Mouse (Mus musculus) erythroblast, embryonic 14.5 days (primary cell): ENCODE data around the gene Naa16. TPM values are rescaled to one million over a fixed set of nuclear protein-coding genes. Genes with fewer than 3 reads are reported as not detected.
"Not testable (repeated sequence)": the region's sequence is repeated elsewhere in the genome, so short reads cannot be mapped to it uniquely, and the experiment has no call there.

Source experiments
- H3K27me3 ChIP-seq: 2 replicates; pipeline ENCODE4 v1.6.1; 2012; ENCODE audit warnings: inconsistent platforms; ENCODE audit not compliant: control insufficient read depth
- H3K36me3 ChIP-seq: 2 replicates; pipeline ENCODE4 v1.6.1; 2012; ENCODE audit warnings: mild to moderate bottlenecking, inconsistent platforms; ENCODE audit not compliant: control insufficient read depth
- H3K4me1 ChIP-seq: 2 replicates; pipeline ENCODE4 v1.6.1; 2012; ENCODE audit warnings: inconsistent platforms; ENCODE audit not compliant: control insufficient read depth
- H3K4me3 ChIP-seq: replicated peaks from 2 replicates; pipeline ENCODE3; 2012; ENCODE audit warnings: moderate library complexity, mild to moderate bottlenecking, inconsistent platforms
- H3K9me3 ChIP-seq: 2 replicates; pipeline ENCODE4 v1.6.1; 2012; ENCODE audit warnings: low read length, inconsistent platforms, mixed read lengths; ENCODE audit not compliant: control insufficient read depth
- GATA1 ChIP-seq: IDR thresholded peaks from 2 replicates; pipeline ENCODE4 v1.6.1; 2012; ENCODE audit warnings: low read length, inconsistent platforms, mixed read lengths
- TAL1 ChIP-seq: IDR thresholded peaks from 3 replicates; pipeline ENCODE4 v1.6.1; 2012; ENCODE audit warnings: low read length, inconsistent platforms, mixed read lengths
- polyA plus RNA-seq: library from polyadenylated mRNA; stranded (reverse); fragments of >175 nt; gene quantifications from 2 replicates; pipeline ENCODE4 v1.2.3, GENCODE M21; 2012

Naa16 gene
- 1.8 TPM in 2 replicates for polyA plus RNA-seq

DNA sequence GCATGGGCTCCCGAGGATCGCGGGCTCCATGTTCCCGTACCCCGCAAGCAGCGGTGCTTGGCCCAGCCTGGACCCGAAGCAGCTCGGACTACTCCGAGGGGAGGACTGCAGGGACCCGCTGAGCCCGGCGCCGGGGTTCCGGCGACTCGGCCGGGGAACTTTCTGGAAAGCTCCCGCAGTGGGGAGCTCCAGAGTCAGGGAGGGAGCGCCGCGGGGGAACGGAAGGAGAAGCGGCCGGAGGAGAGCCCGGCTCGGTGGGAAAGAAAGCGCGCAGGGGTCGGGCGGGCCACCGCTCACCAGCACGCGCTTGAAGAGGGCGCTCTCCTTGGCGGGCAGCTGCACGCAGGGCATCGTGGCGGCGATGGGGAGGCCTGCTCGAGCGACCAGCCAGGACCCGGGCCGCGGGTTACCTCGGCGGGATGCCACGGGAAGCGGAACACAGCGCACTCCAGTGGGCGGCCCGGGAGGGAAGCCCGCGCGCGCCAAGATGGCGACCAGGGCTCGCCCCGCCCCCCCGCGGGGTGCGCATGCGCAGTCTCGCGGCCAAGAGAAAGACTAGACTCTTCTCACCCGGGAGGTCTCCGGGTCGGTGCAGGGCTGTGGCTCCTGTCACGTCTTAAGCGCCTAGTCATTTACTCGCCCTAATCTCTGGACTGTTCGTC is at the start of gene Naa16:
Gene Naa16, minus strand, starts transcription at position 514 of the 662 bp plus-strand sequence.
- Histone ChIP-seq H3K27me3 (no peaks in the 10 kb centered on the region), H3K4me1 (peaks cover 40% of the 10 kb centered on the region), H3K9me3 (no peaks in the 10 kb centered on the region), H3K36me3 (peaks cover 32% of the 10 kb centered on the region), H3K4me3 (peak within 1 kb of the TSS; percentile 100)
- TF ChIP-seq TAL1 (no peak), GATA1 (no peak)

DNA sequence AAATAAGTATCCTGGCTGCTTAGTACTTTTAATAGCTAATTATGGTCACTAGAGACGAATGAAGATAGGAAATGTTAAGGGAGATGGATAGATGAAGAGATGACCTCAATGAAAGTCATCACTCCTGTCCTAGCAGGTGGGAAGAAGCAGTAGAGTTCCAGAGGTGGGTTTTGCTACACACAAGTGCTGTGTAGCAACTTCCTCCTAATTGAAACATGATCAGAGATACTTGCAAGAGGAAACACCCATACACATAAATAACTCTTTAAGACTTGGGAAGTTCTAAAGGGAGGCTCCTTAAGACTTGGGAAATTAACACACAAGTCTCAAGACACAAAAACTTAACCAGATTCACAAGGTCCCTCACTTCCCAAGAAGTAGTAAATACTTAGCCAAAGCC is 43.5 kb upstream of the Naa16 start:
- peaks cover 2% of the 10 kb centered on the region; the same call in 1 of the 2 replicates for H3K4me1 ChIP-seq
- TF ChIP-seq GATA1 = no peak
- TF ChIP-seq TAL1 = no peak
- no peaks in the 10 kb centered on the region for H3K9me3 ChIP-seq

DNA sequence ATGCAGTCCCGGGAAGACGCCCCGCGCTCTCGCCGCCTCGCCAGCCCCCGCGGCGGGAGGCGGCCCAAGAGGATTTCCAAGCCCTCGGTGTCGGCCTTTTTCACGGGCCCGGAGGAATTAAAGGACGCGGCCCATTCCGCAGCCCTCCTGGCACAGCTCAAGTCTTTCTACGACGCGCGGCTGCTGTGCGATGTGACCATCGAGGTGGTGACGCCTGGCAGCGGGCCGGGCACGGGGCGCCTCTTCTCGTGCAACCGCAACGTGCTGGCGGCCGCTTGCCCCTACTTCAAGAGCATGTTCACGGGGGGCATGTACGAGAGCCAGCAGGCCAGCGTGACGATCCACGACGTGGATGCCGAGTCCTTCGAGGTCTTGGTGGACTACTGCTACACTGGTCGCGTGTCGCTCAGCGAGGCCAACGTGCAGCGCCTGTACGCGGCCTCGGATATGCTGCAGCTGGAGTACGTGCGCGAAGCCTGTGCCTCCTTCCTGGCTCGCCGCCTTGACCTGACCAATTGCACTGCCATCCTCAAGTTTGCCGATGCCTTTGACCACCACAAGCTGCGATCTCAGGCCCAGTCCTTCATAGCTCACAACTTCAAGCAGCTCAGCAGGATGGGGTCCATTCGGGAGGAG is 36.3 kb upstream of the Naa16 start:
- not testable (repeated sequence) for H3K27me3 ChIP-seq, H3K9me3 ChIP-seq
- Histone ChIP-seq H3K4me3 (peak overlapping the region; percentile 80), H3K4me1 (peaks cover 21% of the 10 kb centered on the region), H3K36me3 (peaks cover 12% of the 10 kb centered on the region)

More for the DNA sequence above, 43.5 kb upstream of the Naa16 start:
- no peaks in the 10 kb centered on the region for H3K36me3 ChIP-seq
- no peak overlapping the region for H3K4me3 ChIP-seq
- H3K27me3 ChIP-seq = no peaks in the 10 kb centered on the region

DNA sequence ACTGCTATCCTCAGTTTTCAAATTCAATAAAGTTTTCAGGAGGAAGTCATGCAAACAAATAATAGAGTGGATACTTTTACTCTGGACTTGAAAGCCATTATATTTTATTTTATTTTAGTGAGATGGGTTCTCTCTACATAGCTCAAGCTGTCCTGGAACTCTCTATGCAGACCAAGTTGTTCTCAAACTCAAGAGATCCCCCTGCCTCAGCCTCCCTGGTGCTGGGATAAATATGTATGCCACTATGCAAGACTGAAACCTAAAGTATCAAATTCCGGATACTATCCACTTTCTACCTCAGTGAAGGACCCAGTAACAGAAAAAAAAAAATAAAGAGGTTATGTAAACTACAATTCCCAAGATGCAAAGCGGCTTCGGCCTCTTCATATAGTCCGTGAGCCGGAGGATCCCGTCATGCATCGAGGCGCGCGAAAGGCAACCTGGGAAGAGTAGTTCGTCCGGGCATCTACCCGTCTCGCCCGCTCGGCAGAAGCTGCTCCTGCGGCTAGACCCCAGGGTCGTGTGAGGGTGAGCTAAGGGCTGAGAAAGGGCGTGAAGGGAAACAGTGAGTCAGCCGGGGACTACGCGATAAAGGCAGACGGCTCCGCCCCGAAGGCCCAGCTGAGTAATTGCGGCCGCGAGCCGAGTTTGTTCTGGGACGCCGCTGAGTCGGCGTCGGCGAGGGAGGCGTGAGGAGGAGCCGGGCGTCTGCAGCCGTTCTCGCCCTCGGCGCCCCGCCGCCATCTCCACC is 35.6 kb upstream of the Naa16 start, which contains the start of gene Kbtbd7:
Gene Kbtbd7, plus strand, starts transcription at position 533 of the 751 bp plus-strand sequence.
- Histone ChIP-seq H3K4me1 (peaks cover 19% of the 10 kb centered on the region), H3K9me3 (peaks cover 7% of the 10 kb centered on the region), H3K4me3 (peak within 1 kb of the TSS; percentile 80), H3K27me3 (no peaks in the 10 kb centered on the region), H3K36me3 (peaks cover 12% of the 10 kb centered on the region)
- TF ChIP-seq TAL1 = no peak
- TF ChIP-seq GATA1 = no peak

DNA sequence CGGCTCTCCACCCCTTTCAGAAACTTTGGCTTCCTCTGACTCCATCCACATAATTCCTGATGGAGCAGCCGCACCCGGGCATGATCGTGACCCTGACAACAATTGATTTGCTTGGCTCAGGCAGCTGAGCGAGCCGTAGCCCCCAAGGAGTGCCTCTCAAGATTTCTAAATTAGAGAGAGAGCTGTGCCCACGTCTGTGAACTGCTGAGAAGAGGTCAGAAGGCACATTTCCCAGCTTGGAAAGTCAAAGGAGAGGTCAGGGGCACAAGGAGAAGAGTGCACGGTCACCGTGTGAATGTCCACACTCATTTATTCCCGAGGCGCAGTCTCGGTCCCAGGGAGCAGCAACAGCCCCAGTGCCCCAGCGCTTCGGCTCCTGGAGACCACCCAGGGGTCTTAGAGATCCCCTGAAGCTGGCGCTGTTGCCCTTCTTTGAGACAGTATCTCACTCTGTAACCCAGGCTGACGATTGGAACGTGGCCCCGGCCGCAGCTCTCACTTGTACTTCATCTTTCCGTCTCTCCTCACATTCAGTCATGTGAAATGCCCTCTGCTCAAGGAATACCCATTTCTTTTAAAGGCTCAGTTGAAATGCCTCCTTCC is 29.6 kb upstream of the Naa16 start:
- no peaks in the 10 kb centered on the region for H3K27me3 ChIP-seq
- H3K4me3 ChIP-seq = no peak overlapping the region
- H3K9me3 ChIP-seq = no peaks in the 10 kb centered on the region
- H3K4me1 ChIP-seq = no peaks in the 10 kb centered on the region
- H3K36me3 ChIP-seq = peaks cover 5% of the 10 kb centered on the region
- TF ChIP-seq GATA1 = no peak

DNA sequence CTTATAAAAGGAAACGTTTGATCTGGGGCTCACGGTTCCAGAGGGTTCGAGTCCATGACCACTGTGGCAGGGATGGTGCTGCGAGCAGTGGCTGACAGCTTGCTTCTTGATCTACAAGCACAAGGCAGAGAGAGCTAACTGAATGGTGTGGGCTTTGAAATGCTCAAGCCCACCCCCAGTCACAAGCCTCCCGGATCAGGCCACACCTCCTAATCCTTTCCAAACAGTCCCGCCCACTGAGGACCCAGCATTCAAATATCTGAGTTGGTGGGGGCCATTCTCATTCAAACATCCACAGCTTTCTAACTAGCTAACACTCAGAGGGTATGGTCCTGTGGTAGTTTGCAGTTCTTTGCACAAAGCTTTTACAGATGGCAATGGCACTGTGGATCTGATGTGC is 22.5 kb upstream of the Naa16 start:
- Histone ChIP-seq H3K4me1 (no peaks in the 10 kb centered on the region), H3K36me3 (peaks cover 7% of the 10 kb centered on the region), H3K27me3 (no peaks in the 10 kb centered on the region), H3K9me3 (no peaks in the 10 kb centered on the region), H3K4me3 (no peak overlapping the region)
- TF ChIP-seq GATA1 (no peak), TAL1 (no peak)

DNA sequence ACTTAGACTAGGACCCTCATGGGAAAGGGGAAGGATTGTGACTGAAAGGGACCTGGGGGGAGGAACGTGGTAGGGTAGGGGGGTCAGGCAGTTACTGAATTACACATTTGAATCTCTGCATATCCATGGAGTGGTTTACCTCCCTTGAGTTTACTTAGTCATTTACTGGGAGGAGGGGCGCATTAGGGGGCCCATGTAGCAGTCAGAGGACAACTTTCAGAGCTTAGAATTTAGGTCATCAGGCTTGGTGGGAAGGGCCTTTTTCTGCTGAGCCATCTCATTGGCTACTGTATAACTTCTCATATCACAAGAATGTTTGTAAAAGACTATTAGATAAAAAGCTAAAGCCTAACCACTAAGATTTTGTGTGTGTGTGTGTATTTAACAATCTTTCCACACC is 20.1 kb upstream of the Naa16 start:
- H3K4me1 ChIP-seq = peaks cover 3% of the 10 kb centered on the region
- peaks cover 12% of the 10 kb centered on the region for H3K36me3 ChIP-seq
- H3K27me3 ChIP-seq = no peaks in the 10 kb centered on the region
- TF ChIP-seq TAL1 (no peak), GATA1 (no peak)
- no peak overlapping the region for H3K4me3 ChIP-seq
- no peaks in the 10 kb centered on the region for H3K9me3 ChIP-seq

DNA sequence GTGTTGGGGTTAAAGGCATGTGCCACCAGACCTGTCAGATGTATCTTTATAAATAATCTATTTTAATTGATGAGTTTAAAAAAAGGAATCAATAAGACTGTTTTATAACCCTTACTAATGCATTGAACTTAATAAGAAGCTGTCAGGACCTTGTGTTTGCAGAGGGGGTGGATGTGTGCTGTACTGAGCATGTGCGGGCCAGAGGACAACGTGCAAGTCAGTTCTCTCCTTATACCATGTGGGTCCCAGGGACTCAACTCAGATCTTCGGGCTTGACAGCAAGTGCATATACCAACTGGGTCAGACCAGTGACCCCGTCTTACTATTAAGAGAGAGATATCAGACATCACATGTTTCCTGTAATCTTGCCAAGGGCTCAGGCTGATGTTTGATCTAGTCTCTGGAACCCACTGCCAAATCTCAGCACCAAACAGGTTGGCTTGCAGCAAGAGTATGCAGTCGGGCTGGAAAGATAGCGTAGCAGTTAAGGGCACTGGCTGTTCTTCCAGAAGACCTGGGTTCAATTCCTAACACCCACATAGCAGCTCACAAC is 18.8 kb upstream of the Naa16 start:
- Histone ChIP-seq H3K36me3 (peaks cover 12% of the 10 kb centered on the region), H3K4me1 (peaks cover 3% of the 10 kb centered on the region), H3K9me3 (no peaks in the 10 kb centered on the region), H3K27me3 (no peaks in the 10 kb centered on the region), H3K4me3 (no peak overlapping the region)
- no peak for TF ChIP-seq GATA1

DNA sequence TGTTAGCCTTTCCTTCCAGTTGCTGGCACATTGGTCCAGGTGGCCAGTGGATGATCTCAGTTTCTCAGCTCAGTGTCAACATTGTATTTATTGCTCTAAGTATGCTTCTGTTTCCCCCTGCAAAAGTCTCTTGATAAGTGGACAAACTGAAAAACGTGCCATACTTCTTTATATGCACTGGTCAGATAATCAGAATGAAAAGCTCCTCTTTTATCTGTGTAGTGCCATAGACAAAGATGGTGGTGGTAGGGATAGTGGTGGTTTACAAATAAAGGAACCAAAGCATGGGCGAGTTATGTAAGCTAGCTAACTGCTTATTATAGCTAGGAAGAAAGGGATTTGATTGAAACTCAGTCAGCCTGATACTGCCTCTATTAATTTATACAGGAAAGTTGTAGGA is 17.1 kb upstream of the Naa16 start:
- Histone ChIP-seq H3K36me3 (peaks cover 13% of the 10 kb centered on the region), H3K27me3 (no peaks in the 10 kb centered on the region), H3K4me3 (no peak overlapping the region), H3K4me1 (peaks cover 3% of the 10 kb centered on the region), H3K9me3 (no peaks in the 10 kb centered on the region)
- no peak for TF ChIP-seq GATA1
